In genomic region chr13:98690886-98691285, GRCm38 (mm10) we compare ENCODE assay signal across 18 mouse cellular contexts. TPM values are rescaled to one million over a fixed set of nuclear protein-coding genes. Genes with fewer than 3 reads are reported as not detected.
"Had no signal": no experiment of that assay in that cellular context is flagged by ENCODE, and none has a peak within 500 bp of the region (broad histone marks: within the 10 kb centered on the region; RNA-seq: fewer than 3 reads in every experiment).

No protein-coding gene starts in this region.

- H3K9ac ChIP-seq: limb, embryonic 13.5 days; liver, embryonic 14.5 days; midbrain, embryonic 13.5 days; neural tube, embryonic 12.5 days; stomach, embryonic 15.5 days had no signal

- ATAC-seq: lung, postnatal 0 days; midbrain, embryonic 13.5 days had no signal

- H3K4me3 ChIP-seq: limb, embryonic 13.5 days; midbrain, embryonic 13.5 days; neural tube, embryonic 12.5 days; stomach, embryonic 15.5 days had no signal

- H3K36me3 ChIP-seq: limb, embryonic 13.5 days; midbrain, embryonic 13.5 days; neural tube, embryonic 12.5 days; stomach, embryonic 15.5 days had no signal

- H3K4me2 ChIP-seq: limb, embryonic 13.5 days; midbrain, embryonic 13.5 days; neural tube, embryonic 12.5 days had no signal

- H3K27ac ChIP-seq: limb, embryonic 13.5 days; liver, embryonic 14.5 days; midbrain, embryonic 13.5 days; neural tube, embryonic 12.5 days; stomach, embryonic 15.5 days had no signal

- DNase-seq: kidney, adult 8-10 months; kidney, postnatal 10 days; left cerebral cortex, postnatal 4 days; right cerebral cortex, postnatal 4 days; thymus, adult 2 months; thymus, postnatal 25 days had no signal

- H3K9me3 ChIP-seq: limb, embryonic 13.5 days; midbrain, embryonic 13.5 days; neural tube, embryonic 12.5 days; stomach, embryonic 15.5 days had no signal

RNA-seq across cellular contexts. Expression of gene Tmem171, which starts 3.7 kb away (rescaled TPM):
- total RNA-seq: liver, adult 2 months; neutrophil, adult 5-6 weeks had no signal
- polyA plus RNA-seq: midbrain, embryonic 13.5 days; neural tube, embryonic 12.5 days had no signal

RNA-seq across cellular contexts. Expression of gene Tmem174, which starts 53.7 kb away (rescaled TPM):
- total RNA-seq: layer of hippocampus, postnatal 14 days; left cerebral cortex, postnatal 10 days; left cerebral cortex, postnatal 4 days; liver, adult 2 months; neutrophil, adult 5-6 weeks had no signal
- polyA plus RNA-seq: limb, embryonic 13.5 days; liver, adult 2 months; liver, embryonic 14.5 days; midbrain, embryonic 13.5 days; neural tube, embryonic 12.5 days; stomach, embryonic 15.5 days; testis, adult 2 months; urinary bladder, adult 2 months had no signal
